Mouse (Mus musculus): Measurements from ENCODE around the gene Ifrd2.

The Ifrd2 gene

DNA sequence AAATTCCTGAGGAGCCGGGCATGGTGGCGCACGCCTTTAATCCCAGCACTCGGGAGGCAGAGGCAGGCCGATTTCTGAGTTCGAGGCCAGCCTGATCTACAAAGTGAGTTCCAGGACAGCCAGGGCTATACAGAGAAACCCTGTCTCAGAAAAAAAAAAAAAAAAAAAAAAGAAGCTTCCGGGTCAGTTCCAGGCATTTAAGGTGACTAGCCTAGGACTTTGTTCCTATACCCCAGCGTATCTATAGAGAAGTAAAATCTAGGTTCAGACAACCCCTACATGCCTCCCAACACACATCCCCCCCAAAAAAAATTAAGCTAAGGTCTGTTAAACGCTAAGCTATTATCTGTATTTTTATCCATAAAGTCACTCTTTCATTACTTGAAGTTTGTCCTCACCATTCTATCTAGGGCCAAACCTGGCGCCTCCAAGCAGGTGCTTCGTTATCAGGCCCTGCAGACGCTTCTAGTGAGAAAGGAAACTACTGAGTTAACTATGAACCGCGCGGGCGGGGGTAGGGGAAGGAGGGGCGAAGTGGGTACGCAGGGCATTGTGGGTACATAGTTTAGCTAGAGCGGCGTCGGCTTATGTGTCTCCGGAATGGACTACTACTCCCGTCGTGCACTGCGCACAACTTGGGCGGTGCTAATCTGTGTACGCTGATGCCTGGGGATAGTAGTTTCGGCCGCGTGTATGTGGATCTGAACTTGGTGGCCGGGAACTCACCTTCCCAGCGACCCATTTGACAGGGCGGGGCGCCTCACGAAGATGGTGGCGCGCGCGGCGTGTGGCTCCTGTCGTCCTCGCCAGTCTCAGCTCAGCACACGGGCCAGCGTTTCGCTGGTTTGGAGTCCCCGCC, at the start of gene Ifrd2:
TSS of gene Ifrd2 (plus strand) at position 669 of the 859 bp plus-strand sequence.
- DNase-seq (ENCODE audit: low read depth): peak; percentile 99

DNA sequence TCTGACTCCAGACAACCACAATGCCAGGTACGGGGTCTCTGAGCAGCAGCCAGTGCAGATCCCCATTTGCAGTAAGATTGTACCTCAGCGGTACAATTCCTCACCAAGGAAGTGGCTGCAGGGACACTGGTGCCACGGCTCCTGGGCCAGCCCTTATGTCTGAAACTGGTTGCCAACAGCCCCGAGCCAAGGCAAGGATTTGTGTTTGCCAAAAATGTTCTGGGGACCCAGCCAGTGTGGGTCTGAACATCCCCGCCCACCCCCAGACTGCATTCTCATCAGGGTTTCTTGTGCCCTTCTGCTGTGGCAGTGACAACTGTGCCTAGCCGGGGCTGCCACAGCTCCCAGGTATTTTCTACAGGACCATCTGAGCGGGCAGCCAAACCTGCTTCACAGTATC, 49.2 kb upstream of the Ifrd2 start:
- no peak for DNase-seq (ENCODE audit: low read depth)

DNA sequence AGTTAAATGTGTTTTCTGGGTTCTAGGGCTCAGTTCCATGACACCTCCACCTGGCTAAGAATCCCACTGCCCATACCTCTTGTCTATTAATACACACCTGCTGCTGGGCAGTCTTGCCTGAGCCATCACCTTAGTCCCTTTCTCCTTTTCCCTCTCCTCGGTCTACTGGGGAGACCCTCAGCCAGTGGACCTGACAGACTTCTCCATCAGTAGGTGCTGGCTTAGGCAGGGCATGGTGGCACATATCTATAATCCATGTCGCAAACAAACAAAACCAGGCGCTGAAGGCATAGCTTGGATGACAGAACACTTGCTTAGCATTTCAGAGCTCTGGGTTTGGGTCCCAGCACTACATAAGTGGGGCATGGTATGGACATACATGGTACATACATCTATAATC, 48.7 kb upstream of the Ifrd2 start:
- DNase-seq (ENCODE audit: low read depth): no peak

DNA sequence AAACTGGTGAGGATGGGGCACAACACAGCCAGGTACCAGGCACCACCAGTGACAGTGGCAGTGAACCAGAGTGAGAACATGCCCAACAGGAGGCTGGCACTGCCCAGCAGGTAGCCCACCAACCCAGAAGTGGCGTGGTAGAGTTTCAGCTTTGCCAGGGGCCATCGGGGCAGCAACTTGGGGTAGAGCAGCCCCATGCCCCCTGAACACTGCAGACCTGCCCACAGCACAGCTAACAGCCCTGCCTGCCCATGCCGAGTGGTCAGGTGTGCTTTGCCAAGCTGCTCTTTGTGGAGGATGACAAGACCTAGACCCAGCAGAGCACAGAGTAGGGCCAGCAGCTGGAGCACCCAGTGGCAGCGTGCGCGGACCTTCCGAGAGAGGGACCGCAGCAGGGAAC, 47.5 kb upstream of the Ifrd2 start:
- DNase-seq (ENCODE audit: low read depth): no peak

DNA sequence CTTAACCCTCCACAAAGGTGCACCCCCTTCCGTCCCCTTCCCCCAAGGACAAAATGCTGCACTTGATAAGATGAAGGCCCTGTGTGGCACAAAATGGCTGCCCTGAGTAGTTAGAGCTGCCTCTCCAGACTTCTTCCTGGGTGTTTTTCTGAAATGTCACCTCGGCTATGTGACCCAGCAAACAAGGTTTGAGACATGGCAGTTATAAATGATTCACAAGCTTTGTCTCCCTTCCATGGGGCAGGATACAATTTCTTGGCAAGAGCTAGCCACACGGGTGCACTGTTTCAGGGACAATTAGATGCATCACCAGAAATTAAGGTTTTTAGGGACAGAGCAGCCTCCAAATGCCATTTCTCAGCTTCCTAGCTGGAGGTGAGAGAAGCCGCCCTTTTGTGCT, 47.0 kb upstream of the Ifrd2 start:
- no peak for DNase-seq (ENCODE audit: low read depth)

DNA sequence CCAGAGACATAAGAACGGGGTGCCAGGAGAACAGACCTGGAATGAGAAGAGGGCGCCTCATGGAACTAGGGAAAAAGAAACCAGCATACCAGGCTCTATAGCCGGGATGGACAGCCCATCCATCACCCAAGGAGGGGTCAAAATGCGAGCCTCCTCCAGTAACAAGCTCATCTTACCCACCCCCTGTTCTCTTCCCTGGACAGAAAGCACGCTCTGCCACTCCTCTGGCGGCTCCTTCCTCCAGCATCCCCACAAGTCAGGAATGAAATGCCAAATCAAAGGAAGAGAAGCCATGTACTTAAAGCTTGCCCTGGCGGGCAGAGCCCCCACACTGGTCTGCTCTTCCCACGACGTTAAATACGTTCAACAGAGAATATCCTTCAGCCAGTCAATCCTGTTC, 46.4 kb upstream of the Ifrd2 start:
- DNase-seq (ENCODE audit: low read depth): no peak

DNA sequence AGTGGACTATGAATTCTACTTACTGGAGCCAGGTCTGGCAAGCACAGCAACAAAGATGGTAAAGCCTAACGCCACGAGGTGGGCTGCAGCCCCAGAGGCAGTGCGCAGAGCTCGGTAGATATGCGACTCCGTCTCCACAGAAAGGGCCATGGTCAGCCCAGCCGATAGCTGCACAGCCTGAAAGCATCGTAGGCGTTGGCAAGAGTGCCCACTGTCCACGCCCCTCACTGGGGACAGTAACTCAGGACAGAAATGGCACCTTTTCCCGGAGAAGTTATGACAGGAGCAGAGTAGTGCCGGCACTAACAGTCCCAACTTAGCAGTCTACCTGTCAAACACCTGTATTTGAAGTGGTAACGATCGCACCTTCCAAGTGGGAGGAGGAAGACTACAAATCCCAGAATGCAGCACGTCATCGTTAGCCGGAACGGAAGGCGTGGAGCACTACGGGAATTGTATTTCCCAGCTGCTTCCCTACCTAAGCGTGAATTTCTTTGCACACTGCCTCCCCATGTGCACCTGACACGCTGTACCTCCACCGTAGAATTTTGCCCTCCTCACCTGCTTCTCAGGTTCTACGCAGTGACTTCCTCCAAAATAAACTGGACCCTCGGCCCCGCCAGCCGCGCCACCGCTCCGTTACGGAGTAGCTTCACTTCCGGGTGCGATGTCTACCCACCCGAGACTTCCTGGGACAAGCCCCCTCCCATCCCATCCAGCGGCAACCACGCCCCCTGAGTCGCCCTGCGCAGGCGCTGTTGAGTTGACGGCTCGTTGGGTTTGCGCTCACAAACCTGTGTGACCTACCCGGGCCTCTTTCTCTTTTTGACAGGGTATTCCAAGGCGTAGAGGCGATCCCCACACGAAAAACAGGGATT, 45.7 kb upstream of the Ifrd2 start, which contains the start of the genes Cyb561d2 and Nprl2:
TSS of gene Cyb561d2 (minus strand) at position 720 of the 878 bp plus-strand sequence.
TSS of gene Nprl2 (plus strand) at position 753 of the 878 bp plus-strand sequence.
- DNase-seq (ENCODE audit: low read depth): peak; percentile 91

DNA sequence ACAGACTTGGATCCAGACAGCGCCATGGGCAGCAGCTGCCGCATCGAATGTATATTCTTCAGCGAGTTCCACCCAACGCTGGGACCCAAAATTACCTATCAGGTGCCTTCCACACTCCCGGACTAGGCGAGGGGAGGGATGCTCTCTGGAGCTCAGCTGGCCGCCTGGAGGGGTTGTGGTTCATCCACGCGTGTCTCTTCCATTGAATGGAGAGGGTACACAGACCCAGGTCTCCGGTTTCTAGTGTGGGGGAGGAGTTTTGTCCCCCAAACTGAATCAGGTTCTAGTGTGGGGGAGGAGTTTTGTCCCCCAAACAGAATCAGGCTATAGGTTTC, 45.1 kb upstream of the Ifrd2 start:
- DNase-seq (ENCODE audit: low read depth): no peak

DNA sequence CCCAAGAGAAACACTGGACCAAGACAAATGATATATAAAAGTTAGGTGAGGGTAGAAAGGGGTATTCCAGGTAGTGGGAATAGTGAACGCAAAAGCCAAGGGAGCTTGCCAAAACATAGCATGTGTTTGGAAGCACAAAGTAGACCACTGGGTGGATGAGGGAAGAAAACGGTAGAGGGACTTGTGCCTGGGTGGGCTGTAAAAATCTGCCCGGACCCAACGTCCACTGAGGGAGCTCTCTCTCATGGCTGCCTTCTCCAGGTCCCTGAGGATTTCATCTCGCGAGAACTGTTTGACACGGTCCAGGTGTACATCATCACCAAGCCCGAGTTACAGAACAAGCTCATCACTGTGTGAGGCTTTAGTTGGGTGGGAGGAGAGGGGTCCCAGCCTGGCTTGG, 44.7 kb upstream of the Ifrd2 start:
- no peak for DNase-seq (ENCODE audit: low read depth)

DNA sequence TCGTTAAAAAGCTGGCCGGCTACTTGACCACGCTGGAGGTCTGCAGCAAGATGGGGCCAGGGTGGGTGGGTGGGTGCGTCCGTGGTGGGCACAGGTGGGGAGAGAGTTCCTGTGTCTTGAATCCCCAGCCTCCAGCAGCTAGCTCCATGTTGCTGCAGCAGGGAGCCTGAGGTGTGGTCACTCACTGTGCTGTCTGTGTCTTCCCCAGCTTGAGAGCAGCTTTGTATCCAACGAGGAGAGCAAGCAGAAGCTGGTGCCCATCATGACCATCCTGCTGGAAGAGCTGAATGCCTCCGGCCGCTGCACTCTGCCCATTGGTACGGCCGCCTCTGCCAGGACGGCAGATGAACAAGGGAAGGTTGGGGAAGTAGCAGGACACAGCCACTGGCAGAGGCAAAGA, 44.1 kb upstream of the Ifrd2 start:
- no peak for DNase-seq (ENCODE audit: low read depth)

DNA sequence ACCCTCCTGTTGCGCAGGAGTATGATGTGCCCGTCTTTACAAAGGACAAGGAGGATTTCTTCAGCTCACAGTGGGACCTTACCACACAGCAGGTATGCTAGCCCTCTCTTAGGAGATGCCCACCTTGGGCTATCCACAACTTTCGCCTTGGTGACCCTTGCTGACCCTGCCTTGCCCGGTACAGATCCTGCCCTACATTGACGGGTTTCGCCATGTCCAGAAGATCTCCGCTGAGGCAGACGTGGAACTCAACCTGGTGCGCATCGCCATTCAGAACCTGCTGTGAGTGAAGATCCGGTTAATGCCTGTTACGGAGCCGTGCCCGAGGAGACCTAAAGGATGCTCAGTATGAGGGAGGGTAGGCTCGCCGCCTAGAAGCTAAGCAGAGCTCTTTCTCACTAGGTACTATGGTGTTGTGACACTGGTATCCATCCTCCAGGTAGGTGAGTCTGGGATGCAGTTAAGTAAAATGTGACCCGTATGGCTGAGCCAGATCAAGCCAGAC, 43.2 kb upstream of the Ifrd2 start:
- DNase-seq (ENCODE audit: low read depth): no peak

DNA sequence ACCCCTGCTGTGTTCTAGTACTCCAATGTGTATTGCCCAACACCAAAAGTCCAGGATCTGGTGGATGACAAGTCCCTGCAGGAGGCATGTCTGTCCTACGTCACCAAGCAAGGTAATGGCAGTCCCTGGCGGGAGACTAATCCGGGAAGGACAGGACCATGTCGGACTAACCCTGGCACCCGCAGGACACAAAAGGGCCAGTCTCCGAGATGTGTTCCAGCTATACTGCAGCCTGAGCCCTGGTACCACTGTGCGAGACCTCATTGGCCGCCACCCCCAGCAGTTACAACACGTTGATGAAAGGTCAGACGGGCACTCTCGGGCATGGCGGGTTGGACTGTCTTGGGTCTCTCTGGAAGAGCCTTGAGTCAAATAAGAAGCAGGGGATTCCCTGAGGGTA, 42.7 kb upstream of the Ifrd2 start:
- DNase-seq (ENCODE audit: low read depth): no peak

DNA sequence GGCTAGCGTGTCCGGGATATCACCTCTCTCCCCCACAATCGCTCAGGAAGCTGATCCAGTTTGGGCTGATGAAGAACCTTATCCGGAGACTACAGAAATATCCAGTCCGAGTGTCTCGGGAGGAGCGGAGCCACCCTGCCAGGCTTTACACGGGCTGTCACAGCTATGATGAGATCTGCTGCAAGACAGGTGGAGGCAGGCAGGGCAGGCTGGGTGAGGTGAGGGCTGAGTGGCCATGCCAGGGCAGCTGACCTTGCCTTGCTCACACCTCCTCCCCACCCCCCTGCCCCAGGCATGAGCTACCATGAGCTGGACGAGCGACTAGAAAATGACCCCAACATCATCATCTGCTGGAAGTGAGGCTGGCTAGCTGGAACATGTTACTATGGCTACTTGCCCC, 42.2 kb upstream of the Ifrd2 start:
- DNase-seq (ENCODE audit: low read depth): no peak

DNA sequence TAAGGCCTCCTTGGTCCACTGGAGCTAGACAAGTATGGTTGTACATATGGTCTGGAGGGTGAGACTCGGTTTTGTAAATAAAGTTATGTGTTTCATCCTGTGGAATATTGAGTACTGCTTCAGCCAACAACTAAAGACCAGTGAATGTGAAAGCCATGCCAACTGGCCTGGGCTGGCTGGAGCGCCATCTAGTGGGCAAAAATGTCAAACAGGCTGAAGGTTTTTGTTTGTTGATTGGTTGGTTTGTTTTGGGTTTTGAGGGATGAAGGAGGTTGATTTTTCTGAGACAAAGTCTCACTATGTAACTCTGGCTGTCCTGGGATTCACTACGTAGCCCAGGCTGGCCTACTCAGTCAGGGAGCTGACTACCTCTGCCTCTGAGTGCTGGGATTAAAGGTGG, 41.8 kb upstream of the Ifrd2 start:
- no peak for DNase-seq (ENCODE audit: low read depth)

DNA sequence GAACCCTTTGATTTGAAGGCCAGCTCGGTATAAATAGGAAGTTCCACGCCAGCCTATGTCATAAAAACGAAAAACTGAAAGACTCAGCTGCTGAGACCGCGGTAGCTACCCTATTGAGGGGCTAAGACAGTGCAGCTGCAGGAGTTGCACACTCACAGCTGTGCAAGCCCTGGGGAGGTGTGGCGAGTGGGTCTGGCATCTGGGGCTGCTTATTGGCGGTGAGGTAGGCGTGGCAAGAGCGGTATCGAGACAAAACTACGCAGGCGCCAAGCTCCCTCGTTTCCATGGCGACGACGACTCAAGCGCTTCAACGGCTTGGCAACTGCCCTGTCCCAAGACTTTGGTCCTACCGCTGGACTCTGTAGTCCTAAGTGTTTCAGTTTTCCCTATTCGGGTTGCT, 40.4 kb upstream of the Ifrd2 start, which contains the start of gene Zmynd10:
TSS of gene Zmynd10 (plus strand) at position 273 of the 400 bp plus-strand sequence.
- DNase-seq (ENCODE audit: low read depth): peak; percentile 82

DNA sequence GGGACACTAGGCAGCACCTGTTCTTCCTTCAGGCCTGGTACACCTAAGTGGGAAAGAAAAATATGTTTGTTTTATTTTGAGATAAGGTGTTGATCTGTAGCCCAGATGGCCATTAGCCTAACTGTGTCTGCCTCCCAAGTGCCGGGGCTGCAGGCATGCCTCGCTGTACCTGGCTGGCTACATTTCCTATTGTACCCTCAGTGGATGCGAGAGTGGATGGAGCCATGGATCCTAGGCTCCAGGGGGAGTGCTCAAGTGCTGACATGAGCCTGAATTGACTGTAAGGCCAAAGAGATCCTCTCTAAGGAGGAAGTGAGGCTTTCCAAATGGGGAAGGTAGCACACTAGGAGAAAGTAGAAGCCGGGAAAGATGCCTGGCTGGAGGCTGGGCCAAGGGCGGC, 39.5 kb upstream of the Ifrd2 start:
- DNase-seq (ENCODE audit: low read depth): no peak

DNA sequence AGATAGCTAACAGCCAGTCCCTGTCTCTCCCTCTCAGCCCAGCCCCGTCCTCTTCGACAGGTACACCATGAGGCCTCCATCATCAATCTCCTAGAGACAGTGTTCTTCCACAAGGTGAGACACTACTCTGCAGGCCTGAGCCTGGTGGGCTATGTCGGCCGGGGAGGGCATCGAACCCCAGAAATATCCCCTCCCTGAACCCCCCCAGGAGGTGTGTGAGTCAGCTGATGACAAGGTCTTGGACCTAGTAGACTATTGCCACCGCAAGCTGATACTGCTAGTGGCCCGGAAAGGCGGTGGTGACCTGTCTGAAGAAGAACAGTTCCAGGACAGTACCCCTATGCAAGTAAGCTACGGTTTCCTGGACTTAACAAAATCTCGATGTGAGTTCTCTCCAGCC, 38.6 kb upstream of the Ifrd2 start:
- no peak for DNase-seq (ENCODE audit: low read depth)

DNA sequence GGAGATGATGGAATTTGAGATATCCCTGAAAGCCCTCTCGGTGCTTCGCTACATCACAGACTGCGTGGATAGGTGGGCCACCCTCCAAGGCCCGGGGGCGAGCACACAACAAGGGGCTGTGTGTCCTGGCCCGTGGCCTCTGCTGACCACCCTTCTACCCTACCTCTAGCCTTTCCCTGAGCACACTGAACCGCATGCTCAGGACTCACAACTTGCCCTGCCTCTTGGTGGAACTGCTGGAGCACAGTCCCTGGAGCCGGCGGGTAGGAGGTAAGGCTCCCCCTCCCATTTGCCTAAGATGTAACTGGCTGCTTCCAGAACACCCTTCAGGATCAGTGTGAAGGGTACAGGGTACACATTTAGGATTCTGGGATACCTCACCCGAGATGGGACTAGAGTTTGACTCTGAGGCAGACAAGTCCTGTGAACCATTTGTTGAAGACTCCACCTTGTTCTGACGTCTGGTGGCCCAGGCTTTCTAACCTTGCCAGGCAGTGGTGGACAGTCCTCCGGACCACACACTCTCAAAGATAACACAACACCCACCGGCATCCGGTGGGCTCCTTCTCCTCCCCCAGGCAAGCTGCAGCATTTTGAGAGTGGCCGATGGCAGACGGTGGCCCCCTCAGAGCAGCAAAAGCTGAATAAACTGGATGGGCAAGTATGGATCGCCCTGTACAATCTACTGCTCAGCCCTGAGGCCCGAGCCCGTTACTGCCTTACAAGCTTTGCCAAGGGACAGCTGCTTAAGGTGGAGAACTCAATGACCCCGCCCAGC, 38.0 kb upstream of the Ifrd2 start:
- no peak for DNase-seq (ENCODE audit: low read depth)

DNA sequence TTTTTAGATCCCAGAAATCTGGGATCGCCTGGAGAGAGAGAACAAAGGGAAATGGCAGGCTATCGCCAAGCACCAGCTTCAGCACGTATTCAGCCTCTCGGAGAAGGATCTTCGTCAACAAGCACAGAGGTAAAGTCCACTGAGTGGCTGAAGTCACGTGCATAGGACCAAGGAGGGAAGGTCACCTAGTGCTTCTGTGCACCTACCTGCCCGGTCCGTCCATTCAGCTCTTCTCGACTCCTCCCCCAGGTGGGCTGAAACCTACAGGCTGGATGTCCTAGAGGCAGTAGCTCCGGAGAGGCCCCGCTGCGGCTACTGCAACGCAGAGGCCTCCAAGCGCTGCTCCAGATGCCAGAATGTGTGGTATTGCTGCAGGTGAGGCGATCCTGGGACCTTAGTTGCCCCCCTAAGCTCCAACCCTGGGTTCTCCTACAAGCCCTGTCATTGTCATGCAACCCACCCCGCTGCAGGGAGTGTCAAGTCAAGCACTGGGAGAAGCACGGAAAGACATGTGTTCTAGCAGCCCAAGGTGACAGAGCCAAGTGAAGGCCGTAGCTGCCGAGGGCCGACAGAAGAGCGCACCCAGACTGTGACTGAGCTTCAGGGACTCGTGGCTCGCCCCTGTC, 36.8 kb upstream of the Ifrd2 start:
- DNase-seq (ENCODE audit: low read depth): no peak

DNA sequence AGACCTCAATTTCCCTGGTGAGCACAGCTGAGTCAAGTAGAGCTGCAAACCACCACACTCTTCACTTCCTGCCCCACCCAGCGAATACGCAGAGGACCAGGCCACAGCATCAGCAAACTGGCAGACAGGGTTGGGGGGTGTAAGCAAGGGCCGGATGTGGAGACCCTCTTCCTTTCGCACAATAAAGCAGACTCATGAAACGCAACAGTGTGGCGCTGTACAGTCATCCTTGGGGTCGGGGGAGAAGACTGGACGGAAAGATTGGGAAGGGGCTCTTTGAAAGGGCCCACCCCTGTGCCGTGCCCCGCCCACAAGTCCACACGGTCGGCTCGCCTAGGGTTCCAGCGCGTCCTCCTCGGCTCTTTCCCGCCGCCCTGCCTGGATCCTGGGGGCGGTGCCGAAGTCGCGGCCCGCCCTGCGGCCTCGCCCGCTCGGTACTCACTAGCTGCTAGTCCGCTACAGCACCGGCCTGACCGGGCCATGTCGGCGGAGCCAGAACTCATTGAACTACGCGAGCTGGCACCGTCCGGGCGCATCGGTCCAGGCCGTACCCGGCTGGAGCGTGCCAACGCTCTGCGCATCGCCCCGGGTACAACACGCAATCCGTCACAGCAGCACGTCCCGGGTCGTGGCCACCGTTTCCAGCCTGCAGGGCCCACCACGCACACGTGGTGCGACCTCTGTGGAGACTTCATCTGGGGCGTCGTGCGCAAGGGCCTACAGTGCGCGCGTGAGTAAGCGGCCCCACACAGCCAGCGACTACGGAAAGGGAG, 36.1 kb upstream of the Ifrd2 start, which contains the start of gene Rassf1:
TSS of gene Rassf1 (plus strand) at position 439 of the 773 bp plus-strand sequence.
- DNase-seq (ENCODE audit: low read depth): no peak

DNA sequence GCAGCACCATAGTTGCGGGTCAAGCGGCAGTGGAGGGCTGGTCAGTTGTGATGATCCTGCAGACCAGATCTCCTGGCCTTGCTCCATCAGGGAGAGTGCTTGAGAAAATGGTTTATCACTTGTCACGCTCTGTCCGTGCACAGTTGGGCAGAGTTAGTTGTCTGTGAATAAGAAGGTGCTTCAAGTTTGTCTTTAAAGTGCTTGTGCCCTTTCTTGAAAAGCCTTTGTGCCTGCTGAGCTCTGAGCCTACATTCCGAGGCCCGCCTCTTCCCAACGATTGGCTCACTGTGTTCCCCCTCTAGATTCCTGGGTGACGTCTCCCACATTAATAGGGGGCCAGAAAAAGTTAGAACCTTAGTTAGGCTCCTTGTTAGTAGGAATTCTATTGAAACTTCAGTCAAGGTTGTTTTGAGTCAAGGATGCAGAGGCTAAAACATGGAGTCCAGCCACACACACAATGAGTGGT, 35.5 kb upstream of the Ifrd2 start:
- no peak for DNase-seq (ENCODE audit: low read depth)
